Mouse (Mus musculus) left cerebral cortex, adult 2 months (tissue): ENCODE measurements around the gene Ascc2. TPM values are rescaled to one million over a fixed set of nuclear protein-coding genes. Genes with fewer than 3 reads are reported as not detected.
A peak's percentile ranks its signal among the peaks of the same experiment; 100 is the strongest.

Experiments used
- DNase-seq, 2 experiments: peaks; one replicate each; pipeline ENCODE4 v3.0.0; 2021 to 2022; ENCODE audit warnings: low spot score in 2 of 2, mixed read lengths in 1 of 2; ENCODE audit errors: extremely low spot score in 1 of 2
- H3K27ac ChIP-seq: fragments of 200-600 bp; 2 replicates; pipeline ENCODE4 v1.8.1; 2022
- H3K4me3 ChIP-seq: fragments of 200-600 bp; 2 replicates; pipeline ENCODE4 v1.8.1; 2022
- CTCF ChIP-seq: fragments of 200-600 bp; IDR thresholded peaks from 2 replicates; pipeline ENCODE4 v1.8.1; 2022; ENCODE audit warnings: antibody characterized with exemption, mild to moderate bottlenecking, moderate library complexity
- intact Hi-C: fragments of 180-260 bp; cut with DNase I; formaldehyde crosslinking; loops from one replicate; pipeline ENCODE4 v1.15.1; 2025
- total RNA-seq, 2 experiments: library from RNA; stranded (reverse); gene quantifications; 2 replicates each; pipeline ENCODE4 v1.2.3; 2021

The Ascc2 gene
- total RNA-seq, 2 experiments from 2014 or later, result 18.7 to 21.3 TPM

GRCm38 (mm10) chr11:4674593-4674992, 37.0 kb downstream of the Ascc2 start:
- H3K4me3 ChIP-seq, result no peak overlapping the region
- TF ChIP-seq CTCF, result no peak
- no peak for DNase-seq
- intact Hi-C loops, result no loop called here
- H3K27ac ChIP-seq, result no peak overlapping the region

- TF ChIP-seq CTCF, result no peak
- no peak overlapping the region for H3K27ac ChIP-seq
- no peak overlapping the region for H3K4me3 ChIP-seq
- intact Hi-C loops, result no loop called here
- no peak for DNase-seq
Measured at GRCm38 (mm10) chr11:4675126-4675562, 37.6 kb downstream of the Ascc2 start.

GRCm38 (mm10) chr11:4675693-4676092, 38.1 kb downstream of the Ascc2 start:
- DNase-seq, result no peak
- no peak for TF ChIP-seq CTCF
- no peak overlapping the region for H3K4me3 ChIP-seq
- no peak overlapping the region for H3K27ac ChIP-seq
- intact Hi-C loops, result no loop called here

- H3K27ac ChIP-seq, result no peak overlapping the region; the same call in 1 of the 2 replicates
- H3K4me3 ChIP-seq, result no peak overlapping the region
- no peak for TF ChIP-seq CTCF
- intact Hi-C loops, result no loop called here
- no peak for DNase-seq
Measured at GRCm38 (mm10) chr11:4677250-4677872, 39.8 kb downstream of the Ascc2 start.

- Histone ChIP-seq H3K27ac (peak overlapping the region; percentile 88), H3K4me3 (no peak overlapping the region)
- DNase-seq, result peak in 1 of 2 experiments; percentile 63
- no peak for TF ChIP-seq CTCF
- intact Hi-C loops, result no loop called here
Measured at GRCm38 (mm10) chr11:4678700-4679440, 41.3 kb downstream of the Ascc2 start.

- H3K4me3 ChIP-seq, result no peak overlapping the region
- peak overlapping the region; percentile 88 for H3K27ac ChIP-seq
- intact Hi-C loops, result no loop called here
- DNase-seq, result peak; percentile 25 to 51
- no peak for TF ChIP-seq CTCF
Measured at GRCm38 (mm10) chr11:4679441-4679832, 41.9 kb downstream of the Ascc2 start.

- no peak for TF ChIP-seq CTCF
- H3K4me3 ChIP-seq, result no peak overlapping the region
- peak overlapping the region; percentile 38 for H3K27ac ChIP-seq
- no peak for DNase-seq
- intact Hi-C loops, result no loop called here
Measured at GRCm38 (mm10) chr11:4680126-4680525, 42.6 kb downstream of the Ascc2 start.

- intact Hi-C loops, result no loop called here
- DNase-seq, result no peak
- TF ChIP-seq CTCF, result no peak
- Histone ChIP-seq H3K4me3 (no peak overlapping the region), H3K27ac (no peak overlapping the region)
Measured at GRCm38 (mm10) chr11:4683516-4683915, 46.0 kb downstream of the Ascc2 start.

- no peak for DNase-seq
- H3K4me3 ChIP-seq, result no peak overlapping the region
- no peak; the same call in 1 of the 2 replicates for TF ChIP-seq CTCF
- H3K27ac ChIP-seq, result no peak overlapping the region; the same call in 1 of the 2 replicates
- intact Hi-C loops, result no loop called here
Measured at GRCm38 (mm10) chr11:4684186-4684585, 46.6 kb downstream of the Ascc2 start.

- intact Hi-C loops, result no loop called here
- H3K4me3 ChIP-seq, result no peak overlapping the region
- no peak for DNase-seq
- no peak overlapping the region for H3K27ac ChIP-seq
- TF ChIP-seq CTCF, result no peak
Measured at GRCm38 (mm10) chr11:4685071-4685470, 47.5 kb downstream of the Ascc2 start.

- Histone ChIP-seq H3K27ac (no peak overlapping the region), H3K4me3 (no peak overlapping the region)
- DNase-seq, result no peak
- TF ChIP-seq CTCF, result no peak
- intact Hi-C loops, result no loop called here
Measured at GRCm38 (mm10) chr11:4685510-4685909, 48.0 kb downstream of the Ascc2 start.

- DNase-seq, result no peak
- intact Hi-C loops, result no loop called here
- no peak for TF ChIP-seq CTCF
- H3K4me3 ChIP-seq, result no peak overlapping the region
- H3K27ac ChIP-seq, result no peak overlapping the region
Measured at GRCm38 (mm10) chr11:4687027-4687426, 49.5 kb downstream of the Ascc2 start.
